In the genomic region with DNA sequence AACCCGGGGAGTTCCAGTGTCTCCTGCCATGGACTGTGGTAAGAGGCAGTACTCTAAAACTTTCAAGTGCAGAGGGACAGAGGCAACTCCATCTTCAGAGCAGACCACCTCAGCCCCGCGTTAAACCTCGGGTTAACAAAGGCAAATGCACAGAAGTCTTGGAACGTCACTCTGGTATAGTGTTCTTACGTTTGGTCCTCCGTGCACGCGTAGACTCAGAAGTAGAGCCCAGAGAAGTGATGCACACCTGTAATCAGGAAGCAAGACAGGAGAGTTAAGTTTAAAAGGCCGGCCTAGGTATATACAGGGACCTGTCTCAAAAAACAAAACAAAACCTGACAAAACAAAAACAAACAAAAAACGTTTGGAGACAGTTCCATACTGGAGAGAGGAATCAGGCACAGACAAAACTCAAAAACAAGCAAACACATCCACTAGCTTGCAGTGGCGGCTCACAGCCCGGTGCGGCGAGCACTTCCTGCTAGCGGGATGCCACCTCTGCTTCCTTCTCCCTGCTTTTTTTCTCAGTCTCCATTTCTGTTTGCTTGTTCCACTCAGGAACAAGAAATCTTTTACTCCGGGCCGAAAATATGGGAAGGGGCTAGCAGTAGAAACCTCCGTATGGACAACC, we compare ENCODE assay signal across 8 mouse cellular contexts. TPM values are rescaled to one million over a fixed set of nuclear protein-coding genes. Genes with fewer than 3 reads are reported as not detected.
A peak's percentile ranks its signal among the peaks of the same experiment; 100 is the strongest.
DNase-seq lines count a peak whose midpoint lies in the region; ATAC-seq and TF ChIP-seq lines count a peak whose summit lies in the region.

No protein-coding gene starts in this region.

- H3K36me3 ChIP-seq in forebrain, embryonic 16.5 days (ENCODE audit: control insufficient read depth, insufficient read depth), result peaks cover 17% of the 10 kb centered on the region
- H3K36me3 ChIP-seq in intestine, embryonic 15.5 days, result peaks cover 12% of the 10 kb centered on the region; the same call in 1 of the 2 replicates
- no peaks in the 10 kb centered on the region; the same call in 1 of the 2 replicates for H3K36me3 ChIP-seq in splenic B cell, adult 2 months (ENCODE audit: control insufficient read depth, insufficient read depth, low read length, poor library complexity, severe bottlenecking)

- WGBS in forebrain, embryonic 16.5 days, result 5% methylated on average over 19 of the region's 19 CpGs
- 11% methylated on average over 19 of the region's 19 CpGs for WGBS in intestine, embryonic 15.5 days

- peak overlapping the region; percentile 83 for H3K4me3 ChIP-seq in left cerebral cortex, adult 2 months
- peak overlapping the region; percentile 66 for H3K4me3 ChIP-seq in forebrain, embryonic 16.5 days (replicated peaks; ENCODE audit: low read length)
- peak overlapping the region; percentile 50 for H3K4me3 ChIP-seq in intestine, embryonic 15.5 days (replicated peaks)

- peak; percentile 5; the same call in 1 of the 2 replicates for ATAC-seq in forebrain, embryonic 16.5 days
- peak; percentile 26 for ATAC-seq in intestine, embryonic 15.5 days

- H3K4me1 ChIP-seq in forebrain, embryonic 16.5 days (replicated peaks; ENCODE audit: control insufficient read depth, insufficient read depth, low read length), result peaks cover 24% of the 10 kb centered on the region
- peaks cover 3% of the 10 kb centered on the region for H3K4me1 ChIP-seq in intestine, embryonic 15.5 days (replicated peaks)

- no peak; the same call in 1 of the 2 replicates for TF ChIP-seq CTCF in left cerebral cortex, adult 2 months (IDR thresholded peaks at IDR 0.05)
- TF ChIP-seq CTCF in brain, embryonic 14.5 days (IDR thresholded peaks at IDR 0.05; ENCODE audit: borderline replicate concordance, extremely low read depth, insufficient read depth, insufficient read length), result no peak

- H3K9me3 ChIP-seq in forebrain, embryonic 16.5 days (ENCODE audit: control insufficient read depth, low read length), result peaks cover 28% of the 10 kb centered on the region
- H3K9me3 ChIP-seq in intestine, embryonic 15.5 days, result peaks cover 18% of the 10 kb centered on the region; the same call in 1 of the 2 replicates

- no peak for TF ChIP-seq POLR2A in brain, embryonic 14.5 days (IDR thresholded peaks at IDR 0.05; ENCODE audit: borderline replicate concordance, extremely low read depth, insufficient read depth, insufficient read length, poor library complexity, severe bottlenecking)

- intact Hi-C loops in left cerebral cortex, adult 2 months (cut with DNase I), result no loop called here
- intact Hi-C loops in gastrocnemius, postnatal 36 days (cut with DNase I), result no loop called here

- peak overlapping the region; percentile 54 for H3K4me2 ChIP-seq in forebrain, embryonic 16.5 days (ENCODE audit: low read length)
- H3K4me2 ChIP-seq in intestine, embryonic 15.5 days (replicated peaks), result peak overlapping the region; percentile 67

- no peak for DNase-seq in left cerebral cortex, adult 2 months (ENCODE audit: extremely low spot score in 1 of 2, low spot score in 2 of 2)
- DNase-seq in left cerebral cortex, adult 11 months (ENCODE audit: low spot score), result no peak
- peak; percentile 73 for DNase-seq in brain, embryonic 14.5 days (ENCODE audit: low read depth)
- peak; percentile 27 to 32 for DNase-seq in lung, postnatal 4 days
- peak; percentile 51 for DNase-seq in splenic B cell, adult 2 months (ENCODE audit: low read depth, low spot score)
- DNase-seq in gastrocnemius, postnatal 36 days, result no peak

- peak overlapping the region; percentile 83 for H3K27ac ChIP-seq in left cerebral cortex, adult 2 months
- peak overlapping the region; percentile 60 for H3K27ac ChIP-seq in forebrain, embryonic 16.5 days (ENCODE audit: low read length)
- peak overlapping the region; percentile 20; the same call in 1 of the 2 replicates for H3K27ac ChIP-seq in intestine, embryonic 15.5 days

- no peaks in the 10 kb centered on the region for H3K27me3 ChIP-seq in forebrain, embryonic 16.5 days (replicated peaks; ENCODE audit: control insufficient read depth, insufficient read depth, low read length)
- no peaks in the 10 kb centered on the region for H3K27me3 ChIP-seq in intestine, embryonic 15.5 days (replicated peaks)
- H3K27me3 ChIP-seq in splenic B cell, adult 2 months (ENCODE audit: control insufficient read depth, insufficient read depth, low read length, poor library complexity, severe bottlenecking), result no peaks in the 10 kb centered on the region

- peak overlapping the region; percentile 77 for H3K9ac ChIP-seq in forebrain, embryonic 16.5 days (replicated peaks; ENCODE audit: low read depth, low read length)
- no peak overlapping the region for H3K9ac ChIP-seq in intestine, embryonic 15.5 days

RNA-seq across cellular contexts. Expression of gene Ccdc115, which starts 5.5 kb away (rescaled TPM):
- 10 to 100 TPM; 13.8 to 15.8 TPM for total RNA-seq in left cerebral cortex, adult 2 months (2021)
- 50.3 and 59.4 TPM in 2 replicates for polyA plus RNA-seq in brain, embryonic 14.5 days (2012; rRNA removed)
- 67.4 and 73.6 TPM in 2 replicates for polyA plus RNA-seq in forebrain, embryonic 16.5 days (2015; fragmentation: Nextera tagmentation; extraction: Ambion mirVana)
- polyA plus RNA-seq in intestine, embryonic 15.5 days (2015; fragmentation: Nextera tagmentation; extraction: Ambion mirVana), result 60.9 and 61.9 TPM in 2 replicates
- total RNA-seq in gastrocnemius, postnatal 36 days (2021), result 10 to 100 TPM in 1 of 2 experiments, 1 to 10 TPM in 1; 8.3 to 10.2 TPM

RNA-seq across cellular contexts. Expression of gene Imp4, which starts 5.6 kb away (rescaled TPM):
- total RNA-seq in left cerebral cortex, adult 2 months (2021), result 10 to 100 TPM; 31.3 to 39.4 TPM
- 32.4 and 34.6 TPM in 2 replicates for polyA plus RNA-seq in brain, embryonic 14.5 days (2012; rRNA removed)
- 58.8 and 65.6 TPM in 2 replicates for polyA plus RNA-seq in forebrain, embryonic 16.5 days (2015; fragmentation: Nextera tagmentation; extraction: Ambion mirVana)
- polyA plus RNA-seq in intestine, embryonic 15.5 days (2015; fragmentation: Nextera tagmentation; extraction: Ambion mirVana), result 109 and 113 TPM in 2 replicates
- 10 to 100 TPM; 12.0 to 12.6 TPM for total RNA-seq in gastrocnemius, postnatal 36 days (2021)

RNA-seq across cellular contexts. Expression of gene Ptpn18, which starts 25.6 kb away (rescaled TPM):
- 1 to 10 TPM; 4.7 to 6.0 TPM for total RNA-seq in left cerebral cortex, adult 2 months (2021)
- polyA plus RNA-seq in brain, embryonic 14.5 days (2012; rRNA removed), result 12.3 and 12.6 TPM in 2 replicates
- polyA plus RNA-seq in forebrain, embryonic 16.5 days (2015; fragmentation: Nextera tagmentation; extraction: Ambion mirVana), result 4.0 and 4.2 TPM in 2 replicates
- polyA plus RNA-seq in intestine, embryonic 15.5 days (2015; fragmentation: Nextera tagmentation; extraction: Ambion mirVana), result 22.9 and 28.5 TPM in 2 replicates
- 1 to 10 TPM in 1 of 2 experiments, under 1 TPM in 1; 0.92 to 2.6 TPM for total RNA-seq in gastrocnemius, postnatal 36 days (2021)

Comparison
In these comparisons a context has a peak if more than half of its experiments do, and no peak if none do; other contexts are left out.
1. DNase-seq: peak in brain, embryonic 14.5 days (single experiment), lung, postnatal 4 days (2 of 2) and splenic B cell, adult 2 months (single experiment); none in left cerebral cortex, adult 2 months (0 of 2), left cerebral cortex, adult 11 months (single experiment) and gastrocnemius, postnatal 36 days (0 of 2).
2. H3K27ac ChIP-seq: peak in every context shown above with its lines; median percentile 83 in left cerebral cortex, adult 2 months; 60 in forebrain, embryonic 16.5 days; 20 in intestine, embryonic 15.5 days.
3. Peak in every context shown above with its lines, with median percentiles within 50 percentile points of each other: H3K4me3 ChIP-seq.